Mouse (Mus musculus) liver, embryonic 14.5 days (tissue): ENCODE data around the gene Prap1.

ENCODE experiments used
- CTCF ChIP-seq: IDR thresholded peaks from 2 replicates; pipeline ENCODE4 v1.5.1; 2016; ENCODE audit warnings: antibody characterized with exemption, low read depth, control low read depth
- EP300 ChIP-seq: IDR thresholded peaks from 2 replicates; pipeline ENCODE4 v1.6.1; 2016; ENCODE audit warnings: antibody characterized with exemption, low read depth

- no peak for TF ChIP-seq CTCF
- TF ChIP-seq EP300 = no peak
Observed at GRCm38 (mm10) chr7:140138021-140138310, 44.8 kb downstream of the Prap1 start.
